Mouse (Mus musculus) liver, embryonic 14.5 days (tissue): ENCODE data around the gene Atp6v0a1.

Experiments
- CTCF ChIP-seq: IDR thresholded peaks from 2 replicates; pipeline ENCODE4 v1.5.1; 2016; ENCODE audit warnings: antibody characterized with exemption, low read depth, control low read depth
- EP300 ChIP-seq: IDR thresholded peaks from 2 replicates; pipeline ENCODE4 v1.6.1; 2016; ENCODE audit warnings: antibody characterized with exemption, low read depth

DNA sequence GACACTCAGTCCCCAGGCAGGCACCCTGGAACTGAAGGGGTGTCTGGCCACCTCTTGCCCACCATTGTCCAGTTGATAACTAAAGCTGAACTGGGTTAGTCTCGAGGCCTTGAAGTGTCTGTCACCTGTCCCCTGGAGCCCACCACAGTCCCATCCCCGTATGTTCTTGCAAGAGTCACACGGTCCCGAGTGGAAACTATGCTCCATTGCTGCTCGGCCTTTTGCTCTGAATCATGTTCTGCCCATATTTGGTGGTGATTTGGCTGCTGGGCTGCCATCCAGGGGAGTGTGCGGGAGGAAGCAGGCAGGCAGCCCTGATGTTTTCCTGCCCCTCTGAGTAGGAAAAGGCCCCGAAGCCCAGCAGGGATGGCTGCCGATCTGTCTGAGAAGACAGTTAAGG is 50.9 kb downstream of the Atp6v0a1 start:
- TF ChIP-seq CTCF (no peak), EP300 (no peak)
